Mouse (Mus musculus): ENCODE measurements around the gene Ttll11.

GRCm38 (mm10) chr2:35797998-35798397 is 181.7 kb downstream of the Ttll11 start:
- TF ChIP-seq CTCF (IDR thresholded peaks at IDR 0.05; ENCODE audit: extremely low read depth, insufficient read length, insufficient replicate concordance, low read depth, low read length) (no peak), POLR2A (IDR thresholded peaks at IDR 0.05; ENCODE audit: low read depth, low read length) (no peak)
